Mouse (Mus musculus) B cell, adult 67 days (primary cell): ENCODE measurements around the gene Gm20929. TPM values are rescaled to one million over a fixed set of nuclear protein-coding genes. Genes with fewer than 3 reads are reported as not detected.

ENCODE experiments used
- total RNA-seq, 2 experiments: library from RNA; stranded (reverse); gene quantifications; 4 replicates each; pipeline ENCODE4 v1.2.4; 2023

Gene Gm20929
- total RNA-seq = not detected

GRCm38 (mm10) chrY:53843649-53844048 lies at the start of gene Gm20929:
Gene Gm20929, plus strand, starts transcription at chrY:53843949.

